Mouse (Mus musculus) kidney, embryonic 14.5 days (tissue): ENCODE results near the gene Nxph1. TPM values are rescaled to one million over a fixed set of nuclear protein-coding genes. Genes with fewer than 3 reads are reported as not detected.

Experiments
- ATAC-seq: fragments of 200-750 bp; cut with Nextera tagmentation; 2 replicates; pipeline ENCODE4 v1.8.0; 2017; ENCODE audit warnings: moderate number of reproducible peaks, mild to moderate bottlenecking, moderate TSS enrichment, moderate library complexity; ENCODE audit not compliant: low FRiP score, low TSS enrichment
- H3K27ac ChIP-seq: fragments of 300-500 bp; sonication (generic); 2 replicates; pipeline ENCODE4 v1.5.1; 2014; ENCODE audit warnings: low read depth, mild to moderate bottlenecking, low read length, moderate library complexity, mixed read lengths
- H3K27me3 ChIP-seq: fragments of 300-500 bp; sonication (generic); 2 replicates; pipeline ENCODE4 v1.6.1; 2014; ENCODE audit warnings: mild to moderate bottlenecking, low read length; ENCODE audit not compliant: control insufficient read depth, insufficient read depth
- H3K36me3 ChIP-seq: fragments of 300-500 bp; sonication (generic); 2 replicates; pipeline ENCODE4 v1.6.1; 2014; ENCODE audit warnings: low read length, mixed read lengths; ENCODE audit not compliant: control insufficient read depth, insufficient read depth
- H3K4me1 ChIP-seq: fragments of 300-500 bp; sonication (generic); 2 replicates; pipeline ENCODE4 v1.6.1; 2014; ENCODE audit warnings: low read length, mixed read lengths; ENCODE audit not compliant: control insufficient read depth, insufficient read depth
- H3K4me2 ChIP-seq: fragments of 300-500 bp; sonication (generic); replicated peaks from 2 replicates; pipeline ENCODE4 v1.6.1; 2014; ENCODE audit warnings: low read depth, mild to moderate bottlenecking, low read length
- H3K4me3 ChIP-seq: fragments of 300-500 bp; sonication (generic); 2 replicates; pipeline ENCODE4 v1.5.1; 2014; ENCODE audit warnings: mild to moderate bottlenecking, low read length
- H3K9ac ChIP-seq: fragments of 300-500 bp; sonication (generic); 2 replicates; pipeline ENCODE4 v1.6.1; 2014; ENCODE audit warnings: low read depth, mild to moderate bottlenecking, low read length, moderate library complexity
- H3K9me3 ChIP-seq: fragments of 300-500 bp; sonication (generic); 2 replicates; pipeline ENCODE4 v1.6.1; 2016; ENCODE audit warnings: low read length; ENCODE audit not compliant: control insufficient read depth
- WGBS: fragments of 180-500 bp; shearing (Covaris S2); extraction: QIAGEN DNeasy Blood & Tissue Kit; methylation state at CpG from one replicate; pipeline ENCODE4 v1.1.7; 2014; 5-methylcytosine and 5-hydroxymethylcytosine counted together
- polyA plus RNA-seq: library from polyadenylated mRNA; unstranded; fragments of >200 nt; fragmentation: Nextera tagmentation; extraction: Ambion mirVana; gene quantifications from 2 replicates; pipeline ENCODE4 v1.2.1, GENCODE M21; 2014

Nxph1 gene
- polyA plus RNA-seq, 1 experiment from 2014 or later, result 0.11 TPM

- Histone ChIP-seq H3K36me3 (no peaks in the 10 kb centered on the region), H3K27ac (no peak overlapping the region), H3K9ac (no peak overlapping the region), H3K9me3 (no peaks in the 10 kb centered on the region), H3K27me3 (0 out of 2 replicates have a peak, but pooled peaks cover 2% of the 10 kb centered on the region), H3K4me3 (no peak overlapping the region), H3K4me1 (no peaks in the 10 kb centered on the region), H3K4me2 (no peak overlapping the region)
- no peak for ATAC-seq
- WGBS, result 30% methylated on average over 4 of the region's 4 CpGs
These were observed 12.1 kb upstream of the Nxph1 start for GRCm38 (mm10) chr6:8936168-8936567.

- under 1% methylated on average over 68 of the region's 68 CpGs for WGBS
These were observed 510 bp downstream of the Nxph1 start for GRCm38 (mm10) chr6:8948471-8949411.

GRCm38 (mm10) chr6:8949665-8950201 is 1.5 kb downstream of the Nxph1 start:
- ATAC-seq, result no peak
- Histone ChIP-seq H3K27ac (no peak overlapping the region), H3K9me3 (no peaks in the 10 kb centered on the region), H3K4me1 (peaks cover 17% of the 10 kb centered on the region; the same call in 1 of the 2 replicates), H3K27me3 (peaks cover 75% of the 10 kb centered on the region), H3K9ac (no peak overlapping the region), H3K4me2 (peak overlapping the region; percentile 25; the same call in 1 of the 2 replicates), H3K36me3 (no peaks in the 10 kb centered on the region), H3K4me3 (peak overlapping the region; percentile 17; the same call in 1 of the 2 replicates)
- under 1% methylated on average over 31 of the region's 31 CpGs for WGBS

More at GRCm38 (mm10) chr6:8948471-8949411, 510 bp downstream of the Nxph1 start:
- H3K36me3 ChIP-seq, result no peaks in the 10 kb centered on the region
- no peak overlapping the region for H3K27ac ChIP-seq
- ATAC-seq, result peak; percentile 92
- peak overlapping the region; percentile 27 for H3K4me3 ChIP-seq
- peaks cover 17% of the 10 kb centered on the region; the same call in 1 of the 2 replicates for H3K4me1 ChIP-seq
- H3K27me3 ChIP-seq, result peaks cover 65% of the 10 kb centered on the region
- H3K4me2 ChIP-seq, result peak overlapping the region; percentile 38
- H3K9me3 ChIP-seq, result no peaks in the 10 kb centered on the region
- no peak overlapping the region for H3K9ac ChIP-seq

GRCm38 (mm10) chr6:8950611-8951325 is 2.5 kb downstream of the Nxph1 start:
- Histone ChIP-seq H3K4me1 (peaks cover 17% of the 10 kb centered on the region; the same call in 1 of the 2 replicates), H3K9ac (no peak overlapping the region), H3K9me3 (no peaks in the 10 kb centered on the region), H3K4me2 (peak overlapping the region; percentile 52), H3K27me3 (peaks cover 80% of the 10 kb centered on the region), H3K4me3 (peak overlapping the region; percentile 34), H3K36me3 (no peaks in the 10 kb centered on the region), H3K27ac (no peak overlapping the region)
- ATAC-seq, result no peak
- WGBS, result 1% methylated on average over 26 of the region's 26 CpGs

GRCm38 (mm10) chr6:8951326-8951695 is 3.1 kb downstream of the Nxph1 start:
- Histone ChIP-seq H3K27me3 (peaks cover 81% of the 10 kb centered on the region), H3K4me1 (peaks cover 17% of the 10 kb centered on the region; the same call in 1 of the 2 replicates), H3K4me3 (peak overlapping the region; percentile 34), H3K9me3 (no peaks in the 10 kb centered on the region), H3K36me3 (no peaks in the 10 kb centered on the region), H3K9ac (no peak overlapping the region), H3K27ac (no peak overlapping the region), H3K4me2 (peak overlapping the region; percentile 52)
- 0 out of 2 replicates have a peak, but pooled peaks have one; percentile 15 for ATAC-seq
- under 1% methylated on average over 24 of the region's 24 CpGs for WGBS

- no peak overlapping the region for H3K4me3 ChIP-seq
- 18% methylated on average over 15 of the region's 15 CpGs for WGBS
- peaks cover 87% of the 10 kb centered on the region for H3K27me3 ChIP-seq
- no peaks in the 10 kb centered on the region for H3K9me3 ChIP-seq
- H3K4me1 ChIP-seq, result peaks cover 17% of the 10 kb centered on the region; the same call in 1 of the 2 replicates
- no peaks in the 10 kb centered on the region for H3K36me3 ChIP-seq
- no peak overlapping the region for H3K9ac ChIP-seq
- H3K27ac ChIP-seq, result no peak overlapping the region
- no peak for ATAC-seq
- peak overlapping the region; percentile 52; the same call in 1 of the 2 replicates for H3K4me2 ChIP-seq
These were observed 3.8 kb downstream of the Nxph1 start for GRCm38 (mm10) chr6:8951884-8952590.

- no peaks in the 10 kb centered on the region for H3K36me3 ChIP-seq
- H3K4me3 ChIP-seq, result no peak overlapping the region
- H3K9me3 ChIP-seq, result no peaks in the 10 kb centered on the region
- H3K27me3 ChIP-seq, result peaks cover 68% of the 10 kb centered on the region
- H3K4me2 ChIP-seq, result no peak overlapping the region
- no peak overlapping the region for H3K27ac ChIP-seq
- no peak for ATAC-seq
- no peak overlapping the region for H3K9ac ChIP-seq
- WGBS, result 1% methylated on average over 35 of the region's 35 CpGs
- H3K4me1 ChIP-seq, result 0 out of 2 replicates have a peak, but pooled peaks cover 2% of the 10 kb centered on the region
These were observed 7.7 kb downstream of the Nxph1 start for GRCm38 (mm10) chr6:8955817-8956529.
